Mouse (Mus musculus) CH12.LX (cell line): ENCODE data around the gene Rpa2.

ENCODE experiments used
- E2F4 ChIP-seq: IDR thresholded peaks from 2 replicates; pipeline ENCODE4 v1.6.1; 2011; ENCODE audit warnings: low read depth, low read length, improper control_type of control experiment; ENCODE audit not compliant: insufficient replicate concordance
- MAZ ChIP-seq: IDR thresholded peaks from 2 replicates; pipeline ENCODE4 v1.6.1; 2012; ENCODE audit warnings: low read depth, mild to moderate bottlenecking, inconsistent platforms, low read length, improper control_type of control experiment, moderate library complexity
- POLR2AphosphoS2 ChIP-seq: IDR thresholded peaks from 2 replicates; pipeline ENCODE4 v1.6.1; 2011; ENCODE audit warnings: low read depth, low read length, improper control_type of control experiment

DNA sequence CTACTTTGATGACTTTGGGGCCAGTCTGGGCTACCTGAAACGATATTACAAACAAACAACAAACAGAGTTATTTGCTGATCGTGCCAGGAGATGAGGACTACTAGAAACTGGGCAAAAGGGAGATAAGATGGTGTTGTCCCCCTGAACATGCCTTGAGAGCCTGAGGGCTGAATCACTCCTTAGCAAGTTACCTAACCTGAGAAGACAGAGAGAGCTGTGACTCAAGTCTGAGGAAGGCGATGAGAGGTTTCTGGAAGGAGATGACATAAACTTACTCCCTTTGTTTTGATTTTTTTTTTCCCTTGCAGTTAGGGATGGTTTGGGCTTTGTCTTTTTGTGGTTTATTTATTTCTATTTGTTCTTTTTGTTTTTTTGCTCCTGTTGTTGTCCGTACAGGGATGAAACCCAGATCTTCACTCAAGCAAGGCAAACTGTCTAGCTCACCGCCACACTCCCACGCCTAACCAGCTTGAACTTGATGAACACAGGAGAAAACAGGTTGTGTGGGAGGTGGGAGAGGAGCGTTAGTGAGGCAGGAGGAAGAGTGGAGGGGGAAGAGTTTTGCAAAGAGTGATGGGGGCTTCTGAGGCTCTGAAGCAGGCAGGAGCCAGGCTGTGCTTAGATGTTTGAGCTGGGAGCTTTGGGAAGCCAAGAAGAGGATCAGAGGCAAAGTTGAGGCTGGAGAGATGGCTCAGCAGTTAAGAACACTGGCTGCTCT is 10.3 kb upstream of the Rpa2 start:
- TF ChIP-seq POLR2AphosphoS2 (no peak), MAZ (no peak), E2F4 (no peak)
